Mouse (Mus musculus) stomach, postnatal 0 days (tissue): ENCODE data around the gene Cyp2j12. TPM values are rescaled to one million over a fixed set of nuclear protein-coding genes. Genes with fewer than 3 reads are reported as not detected.
"Not testable (repeated sequence)": the region's sequence is repeated elsewhere in the genome, so short reads cannot be mapped to it uniquely, and the experiment has no call there.

Experiments used
- ATAC-seq: fragments of 200-750 bp; cut with Nextera tagmentation; 2 replicates; pipeline ENCODE4 v1.8.0; 2017; ENCODE audit not compliant: low FRiP score, low TSS enrichment
- DNase-seq: peaks from one replicate; pipeline ENCODE4 v3.0.0-alpha.2; 2016; ENCODE audit warnings: low spot score
- H3K27ac ChIP-seq: fragments of 300-500 bp; sonication (generic); replicated peaks from 2 replicates; pipeline ENCODE4 v1.5.1; 2014; ENCODE audit warnings: mild to moderate bottlenecking, control low read depth
- H3K27me3 ChIP-seq: fragments of 300-500 bp; sonication (generic); 2 replicates; pipeline ENCODE4 v1.6.1; 2014; ENCODE audit warnings: low read length; ENCODE audit not compliant: control insufficient read depth, insufficient read depth
- H3K36me3 ChIP-seq: fragments of 300-500 bp; sonication (generic); 2 replicates; pipeline ENCODE4 v1.6.1; 2014; ENCODE audit warnings: low read length, mixed read lengths; ENCODE audit not compliant: control insufficient read depth, insufficient read depth
- H3K4me1 ChIP-seq: fragments of 300-500 bp; sonication (generic); replicated peaks from 2 replicates; pipeline ENCODE4 v1.6.1; 2014; ENCODE audit warnings: antibody characterized with exemption; ENCODE audit not compliant: control insufficient read depth, insufficient read depth
- H3K4me2 ChIP-seq: fragments of 300-500 bp; sonication (generic); replicated peaks from 2 replicates; pipeline ENCODE4 v1.6.1; 2014; ENCODE audit warnings: low read depth, mild to moderate bottlenecking, control low read depth, moderate library complexity
- H3K4me3 ChIP-seq: fragments of 300-500 bp; sonication (generic); 2 replicates; pipeline ENCODE4 v1.5.1; 2014; ENCODE audit warnings: low read depth, low read length, control low read depth
- H3K9ac ChIP-seq: fragments of 300-500 bp; sonication (generic); 2 replicates; pipeline ENCODE4 v1.6.1; 2014; ENCODE audit warnings: mild to moderate bottlenecking, low read length, control low read depth, mixed read lengths
- H3K9me3 ChIP-seq: fragments of 300-500 bp; sonication (generic); 2 replicates; pipeline ENCODE4 v1.6.1; 2016; ENCODE audit warnings: low read length; ENCODE audit not compliant: control insufficient read depth
- CTCF ChIP-seq: IDR thresholded peaks from 2 replicates; pipeline ENCODE4 v1.5.1; 2016; ENCODE audit warnings: antibody characterized with exemption, low read depth, mild to moderate bottlenecking, moderate library complexity
- EP300 ChIP-seq: optimal IDR thresholded peaks from 2 replicates; pipeline ENCODE3; 2016; ENCODE audit warnings: antibody characterized with exemption
- WGBS: fragments of 180-500 bp; shearing (Covaris S2); extraction: QIAGEN DNeasy Blood & Tissue Kit; methylation state at CpG from one replicate; pipeline ENCODE4 v1.1.7; 2014; 5-methylcytosine and 5-hydroxymethylcytosine counted together
- polyA plus RNA-seq: library from polyadenylated mRNA; unstranded; fragments of >200 nt; fragmentation: Nextera tagmentation; extraction: Ambion mirVana; gene quantifications from 2 replicates; pipeline ENCODE4 v1.2.1, GENCODE M21; 2015

The Cyp2j12 gene
- polyA plus RNA-seq: not detected in 2 replicates

DNA sequence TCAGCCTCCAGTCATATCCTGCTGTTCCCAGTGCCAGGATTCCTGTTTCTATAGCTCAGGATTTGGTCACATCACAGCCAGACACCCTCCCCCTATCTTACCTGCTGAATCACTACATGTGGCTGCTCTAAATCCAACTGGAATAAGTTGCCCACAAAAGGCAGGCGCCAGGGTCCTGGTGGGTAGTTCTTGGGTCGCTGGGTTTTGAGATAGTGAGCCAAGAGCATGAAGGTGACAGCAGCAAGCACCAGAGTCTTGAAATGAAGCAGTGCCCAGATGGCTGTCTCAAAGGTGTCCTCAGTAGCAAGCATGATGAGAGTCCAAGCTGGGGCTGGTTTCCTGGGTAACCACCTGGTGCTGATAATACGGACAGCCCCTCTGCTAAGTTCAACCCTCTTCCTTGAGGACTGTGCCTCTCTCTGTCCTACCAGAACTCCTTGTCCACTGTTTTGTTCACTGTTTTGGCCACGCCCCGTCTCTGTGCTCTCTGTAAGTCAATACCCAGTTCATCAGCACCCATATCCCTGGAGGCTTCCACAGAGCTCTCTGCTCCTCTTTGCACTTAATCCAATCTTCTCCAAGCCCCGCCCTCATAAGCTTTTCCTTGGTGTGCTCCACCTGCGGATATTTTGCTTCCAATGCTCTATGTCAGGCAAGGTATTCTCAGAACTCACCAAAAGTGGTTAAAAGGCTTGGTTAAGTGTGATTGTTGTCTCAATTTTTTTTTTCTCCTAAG, at the start of gene Cyp2j12:
Cyp2j12 (minus strand) TSS at position 421 of the 736 bp plus-strand sequence.
- 69% methylated on average over 7 of the region's 7 CpGs for WGBS
- ATAC-seq: no peak
- H3K4me1 ChIP-seq: no peaks in the 10 kb centered on the region

DNA sequence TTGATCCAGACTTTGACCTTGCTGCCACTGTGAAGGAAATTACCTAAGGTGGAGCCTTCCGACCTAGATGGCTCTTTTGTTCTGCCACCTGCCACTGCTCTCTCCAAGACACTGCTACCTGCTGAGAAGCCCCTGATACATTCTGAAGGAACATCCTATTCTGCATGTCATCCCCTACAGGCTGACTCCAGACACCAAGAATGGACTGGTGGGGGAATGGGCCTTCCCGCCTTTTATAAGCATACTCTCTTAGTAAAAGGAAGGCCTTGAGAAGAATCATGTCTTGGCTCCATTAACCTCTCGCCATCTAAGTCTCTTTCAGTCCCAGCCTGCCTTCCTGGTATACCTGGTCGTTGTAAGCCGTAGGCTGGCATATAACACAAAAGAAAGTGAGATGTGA, 48.4 kb upstream of the Cyp2j12 start:
- not testable (repeated sequence) for DNase-seq, H3K4me2 ChIP-seq, H3K36me3 ChIP-seq, H3K27ac ChIP-seq, H3K9me3 ChIP-seq, H3K4me1 ChIP-seq, H3K4me3 ChIP-seq, H3K9ac ChIP-seq, H3K27me3 ChIP-seq, ATAC-seq
- WGBS: 92% methylated on average over 5 of the region's 5 CpGs

More for the DNA sequence above, at the start of gene Cyp2j12:
- no peak for DNase-seq
- Histone ChIP-seq H3K36me3 (no peaks in the 10 kb centered on the region), H3K9ac (no peak within 1 kb of the TSS), H3K27me3 (no peaks in the 10 kb centered on the region), H3K4me3 (no peak within 1 kb of the TSS), H3K4me2 (no peak within 1 kb of the TSS), H3K9me3 (no peaks in the 10 kb centered on the region), H3K27ac (no peak within 1 kb of the TSS)
- TF ChIP-seq CTCF (no peak), EP300 (no peak)

DNA sequence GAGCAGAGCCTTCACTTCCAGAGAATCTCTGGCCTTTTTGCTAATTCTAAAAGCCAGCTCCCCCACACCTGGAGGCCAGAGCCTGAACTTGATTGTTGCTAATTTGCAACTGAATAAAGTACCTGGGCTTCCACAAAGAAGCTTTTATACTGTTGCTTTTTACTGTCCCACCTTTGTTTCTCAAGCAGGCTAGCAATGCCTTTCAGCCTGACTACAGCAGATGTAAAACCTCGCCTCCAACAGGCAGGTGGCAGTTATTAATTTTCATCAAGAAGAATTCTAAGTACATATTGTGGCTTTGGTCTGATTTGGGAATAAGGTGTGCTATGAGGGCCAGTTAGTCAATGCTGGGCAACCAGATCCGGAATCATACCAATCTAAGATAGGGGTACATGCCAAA, 47.7 kb upstream of the Cyp2j12 start:
- WGBS: 81% methylated on average over 2 of the region's 2 CpGs
- not testable (repeated sequence) for H3K9me3 ChIP-seq, H3K4me2 ChIP-seq, H3K27me3 ChIP-seq, DNase-seq, H3K27ac ChIP-seq, H3K4me3 ChIP-seq, H3K9ac ChIP-seq, H3K36me3 ChIP-seq, ATAC-seq, H3K4me1 ChIP-seq

DNA sequence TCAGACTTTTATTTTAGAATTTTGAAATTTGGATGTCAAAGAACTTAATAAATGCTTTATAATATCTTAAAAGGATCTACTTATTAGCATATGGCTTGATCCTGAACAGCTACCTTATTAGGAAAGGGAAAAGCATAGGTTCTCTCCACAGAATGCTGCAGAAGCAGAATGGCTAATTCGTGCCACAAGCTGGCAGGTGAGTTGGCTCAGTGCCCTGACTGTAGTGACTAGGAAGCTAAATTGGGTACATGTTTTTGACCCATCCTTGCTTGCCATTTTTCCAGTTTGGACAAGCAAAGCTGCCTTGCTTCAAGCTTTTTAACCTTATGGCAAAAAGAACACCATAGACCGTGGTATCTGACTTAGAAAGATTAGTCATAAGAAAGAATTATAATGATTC, 47.2 kb upstream of the Cyp2j12 start:
- not testable (repeated sequence) for H3K27ac ChIP-seq, H3K9ac ChIP-seq, H3K36me3 ChIP-seq, H3K27me3 ChIP-seq, ATAC-seq, H3K4me1 ChIP-seq, H3K9me3 ChIP-seq, H3K4me3 ChIP-seq, DNase-seq, H3K4me2 ChIP-seq
- WGBS: 87% methylated on average over 2 of the region's 2 CpGs

DNA sequence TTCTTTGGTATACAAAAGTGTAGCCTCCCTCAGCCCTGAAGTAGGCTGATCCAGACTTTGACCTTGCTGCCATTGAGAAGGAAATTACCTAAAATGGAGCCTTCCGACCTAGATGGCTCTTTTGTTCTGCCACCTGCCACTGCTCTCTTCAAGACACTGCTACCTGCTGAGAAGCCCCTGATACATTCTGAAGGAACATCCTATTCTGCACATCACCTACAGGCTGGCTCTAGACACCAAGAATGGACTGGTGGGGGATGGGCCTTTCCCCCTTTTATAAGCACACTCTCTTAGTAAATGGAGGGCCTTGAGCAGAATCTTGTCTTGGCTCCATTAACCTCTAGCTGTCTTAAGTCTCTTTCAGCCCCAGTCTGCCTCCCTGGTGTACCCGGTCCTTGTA, 43.8 kb upstream of the Cyp2j12 start:
- not testable (repeated sequence) for H3K4me2 ChIP-seq, H3K4me3 ChIP-seq, H3K36me3 ChIP-seq, H3K27ac ChIP-seq, DNase-seq, H3K9me3 ChIP-seq, H3K4me1 ChIP-seq, H3K9ac ChIP-seq, H3K27me3 ChIP-seq, ATAC-seq
- 85% methylated on average over 2 of the region's 2 CpGs for WGBS

DNA sequence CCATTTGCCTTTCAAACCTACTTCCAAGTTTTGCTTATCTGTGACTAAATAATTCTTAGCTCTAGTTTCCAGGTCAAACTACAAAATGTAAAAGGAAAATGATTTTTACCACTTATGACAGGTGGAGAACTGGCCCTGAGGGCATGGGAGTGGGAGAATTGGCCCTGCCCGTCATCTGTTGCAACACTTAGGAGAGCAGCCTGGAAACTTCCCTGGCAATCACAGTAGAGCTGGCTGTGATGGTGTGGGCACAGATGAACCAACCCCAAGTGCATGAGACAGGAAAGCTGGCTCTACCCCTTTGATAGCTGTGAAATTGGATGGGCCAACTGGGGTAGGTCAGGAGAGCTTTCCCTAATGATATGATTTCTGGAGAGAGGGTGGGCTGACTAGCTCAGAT, 21.9 kb upstream of the Cyp2j12 start:
- H3K4me1 ChIP-seq: no peaks in the 10 kb centered on the region
- H3K36me3 ChIP-seq: no peaks in the 10 kb centered on the region
- TF ChIP-seq EP300 (no peak), CTCF (no peak)
- ATAC-seq (no peak), DNase-seq (no peak)
- no peak overlapping the region for H3K4me3 ChIP-seq
- H3K27me3 ChIP-seq: no peaks in the 10 kb centered on the region
- no peaks in the 10 kb centered on the region for H3K9me3 ChIP-seq
- no peak overlapping the region for H3K27ac ChIP-seq
- H3K4me2 ChIP-seq: no peak overlapping the region
- H3K9ac ChIP-seq: no peak overlapping the region
- 85% methylated on average over 1 of the region's 1 CpGs for WGBS
